Mouse (Mus musculus) splenic B cell, adult 2 months (primary cell): ENCODE measurements around the gene Zbtb6.

Source experiments
- DNase-seq: peaks from one replicate; pipeline ENCODE4 v3.0.0-alpha.2; 2011; ENCODE audit warnings: low read depth, low spot score
- H3K27me3 ChIP-seq: 2 replicates; pipeline ENCODE4 v1.6.1; 2012; ENCODE audit warnings: mild to moderate bottlenecking, low read length, moderate library complexity, mixed read lengths; ENCODE audit not compliant: control insufficient read depth, poor library complexity, insufficient read depth, severe bottlenecking
- H3K36me3 ChIP-seq: 2 replicates; pipeline ENCODE4 v1.6.1; 2012; ENCODE audit warnings: mild to moderate bottlenecking, low read length, moderate library complexity, mixed read lengths; ENCODE audit not compliant: control insufficient read depth, poor library complexity, insufficient read depth, severe bottlenecking

Gene Zbtb6

DNA sequence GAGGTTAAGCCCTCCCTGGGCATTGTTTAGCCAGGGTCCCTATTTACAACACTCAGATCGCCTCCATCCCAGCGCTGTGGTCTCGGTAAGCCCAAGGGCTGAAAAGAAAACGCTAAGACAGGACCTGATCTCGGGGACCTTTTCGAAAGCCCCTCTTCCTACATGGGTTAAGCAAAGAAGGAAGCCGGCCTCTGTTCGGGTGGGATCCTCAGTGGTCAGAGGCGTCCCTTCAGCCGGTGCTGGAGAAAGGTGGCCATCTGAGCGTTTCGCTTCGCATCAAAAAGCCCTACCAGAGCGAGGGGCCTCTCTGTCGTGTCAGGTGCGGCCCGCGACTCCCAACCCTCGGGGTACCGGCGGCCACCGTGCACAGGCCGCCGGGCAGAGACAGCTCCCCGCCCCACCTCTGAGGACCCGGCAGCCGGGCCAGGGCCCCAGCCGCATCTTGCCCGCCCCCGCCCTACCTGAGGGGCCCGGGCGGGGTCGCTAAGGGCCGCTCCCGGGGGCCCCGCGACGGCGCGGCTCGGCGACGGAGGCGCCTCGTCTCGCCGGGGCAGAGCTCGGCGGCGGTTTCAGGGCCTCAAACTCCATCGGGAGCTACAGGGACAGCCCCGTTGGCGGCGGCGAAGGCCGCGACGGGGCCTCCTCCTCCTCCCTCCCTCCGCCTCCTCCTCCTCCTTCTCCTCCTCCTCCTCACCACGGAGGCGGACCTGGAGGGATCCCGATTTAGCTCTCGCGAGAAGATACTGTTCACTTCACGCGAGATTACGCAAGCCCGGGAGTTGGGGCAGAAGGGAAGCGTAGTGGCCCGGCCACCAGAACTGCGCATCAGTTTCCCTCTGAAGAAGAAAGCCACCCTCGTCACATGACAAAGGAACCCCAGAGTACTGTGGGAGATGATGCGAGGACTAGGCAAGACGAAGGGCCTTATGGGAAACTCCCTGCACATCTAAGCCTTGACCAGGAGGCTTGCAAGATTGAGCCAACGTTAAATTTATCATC, 20.4 kb downstream of the Zbtb6 start, which contains the start of gene Rc3h2:
Gene Rc3h2 (minus strand): TSS at position 598 of the 999 bp plus-strand sequence.
- H3K36me3 ChIP-seq, result no peaks in the 10 kb centered on the region
- no peaks in the 10 kb centered on the region for H3K27me3 ChIP-seq
- peak; percentile 97 for DNase-seq

DNA sequence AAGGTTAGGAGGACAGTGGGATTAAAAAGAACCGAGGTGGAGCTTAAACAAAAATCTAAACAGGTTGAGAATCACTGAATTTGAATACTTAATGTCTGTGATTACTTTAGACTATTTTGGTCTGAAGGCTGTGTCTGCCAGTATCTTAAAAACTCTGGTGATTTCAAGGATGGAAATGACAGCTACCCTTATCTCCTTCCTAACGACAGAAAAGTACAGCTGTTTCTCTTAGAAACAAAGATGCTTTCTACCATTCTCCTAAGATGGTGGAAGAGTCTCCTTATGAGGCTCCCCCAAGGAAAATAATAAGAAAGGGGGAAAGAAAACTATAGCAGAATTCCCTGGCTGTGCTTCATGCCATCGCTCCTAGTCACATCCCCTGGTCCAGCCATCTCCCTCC, 21.1 kb downstream of the Zbtb6 start:
- no peak for DNase-seq
- H3K36me3 ChIP-seq, result no peaks in the 10 kb centered on the region
- no peaks in the 10 kb centered on the region for H3K27me3 ChIP-seq

DNA sequence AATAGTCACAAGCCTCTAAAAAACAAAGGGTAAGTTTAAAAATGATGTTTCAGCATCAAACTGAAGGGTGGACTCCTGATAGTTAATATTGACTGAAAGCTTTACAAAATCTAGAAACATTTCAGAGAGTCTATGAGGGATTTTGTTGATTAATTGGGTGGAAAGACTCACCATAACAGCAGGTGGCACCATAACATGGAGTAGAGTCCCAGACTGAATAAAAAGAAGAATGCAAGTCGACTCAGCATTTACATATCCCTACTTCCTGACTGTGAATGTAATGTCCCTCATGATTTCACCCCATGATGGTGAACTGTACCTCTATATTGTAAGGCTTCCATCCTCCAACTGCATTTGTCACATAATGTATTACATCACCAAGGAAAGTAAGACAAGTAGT, 47.4 kb downstream of the Zbtb6 start:
- peak; percentile 41 for DNase-seq
- no peaks in the 10 kb centered on the region for H3K27me3 ChIP-seq

DNA sequence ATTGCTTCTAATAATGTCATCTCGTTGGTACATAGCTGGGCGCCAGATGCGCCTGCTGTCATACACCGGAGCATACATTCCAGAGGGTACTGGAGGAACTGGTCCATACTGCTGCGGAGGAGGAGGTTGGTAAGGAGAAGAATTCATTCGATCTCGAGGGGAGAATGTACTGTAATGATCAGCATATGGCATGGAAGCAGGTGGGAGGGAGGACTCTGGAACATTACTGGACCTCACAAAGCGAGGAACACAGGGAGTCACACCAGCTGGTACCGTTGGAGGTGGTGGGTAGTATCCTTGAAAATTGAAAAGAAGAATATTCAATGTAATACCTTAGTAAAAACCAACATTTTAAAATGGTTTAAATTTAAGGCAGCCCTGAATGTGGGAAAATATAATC, 60.0 kb downstream of the Zbtb6 start:
- DNase-seq, result no peak

More for the DNA sequence above, 47.4 kb downstream of the Zbtb6 start:
- peaks cover 3% of the 10 kb centered on the region; the same call in 1 of the 2 replicates for H3K36me3 ChIP-seq

DNA sequence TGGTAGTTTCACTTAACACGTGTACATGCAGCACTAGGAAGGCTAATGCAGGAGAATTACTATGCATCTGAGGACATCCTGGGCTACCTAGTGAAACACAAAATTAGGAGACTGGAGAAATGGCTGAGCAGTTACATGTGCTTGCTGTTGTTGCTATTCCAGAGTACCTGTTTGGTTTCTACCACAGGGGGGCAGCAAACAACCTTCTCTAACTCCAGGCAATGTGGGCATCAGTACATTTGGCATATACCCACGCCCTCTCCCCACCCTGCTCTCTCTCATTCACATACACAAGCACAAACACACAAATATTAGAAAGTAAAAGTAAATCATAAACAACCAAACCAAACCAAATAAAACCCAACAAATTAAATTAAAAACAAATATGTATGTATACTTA, 62.8 kb downstream of the Zbtb6 start:
- DNase-seq, result peak; percentile 82
- H3K36me3 ChIP-seq, result peaks cover 5% of the 10 kb centered on the region; the same call in 1 of the 2 replicates
- H3K27me3 ChIP-seq, result no peaks in the 10 kb centered on the region

More for the DNA sequence above, 60.0 kb downstream of the Zbtb6 start:
- Histone ChIP-seq H3K36me3 (peaks cover 7% of the 10 kb centered on the region; the same call in 1 of the 2 replicates), H3K27me3 (no peaks in the 10 kb centered on the region)

DNA sequence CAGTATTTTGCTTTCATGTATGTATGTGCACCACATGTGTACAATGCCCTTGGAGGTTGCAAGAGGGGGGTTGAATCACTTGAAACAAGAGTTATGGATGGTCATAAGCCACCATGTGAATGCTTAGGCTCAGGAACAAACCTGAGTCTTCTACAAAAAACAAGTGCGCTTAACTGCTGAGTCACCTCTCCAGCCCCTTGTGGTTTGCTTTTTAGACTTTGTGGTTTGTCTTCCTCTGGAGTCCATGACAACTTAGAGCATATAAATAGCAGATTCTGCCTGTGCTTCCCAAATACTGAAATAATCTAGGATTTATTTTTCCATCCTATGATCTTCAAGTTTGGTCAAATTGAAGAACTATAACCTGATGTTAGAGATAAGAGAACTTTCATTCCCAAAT, 67.0 kb downstream of the Zbtb6 start:
- no peak for DNase-seq
- Histone ChIP-seq H3K36me3 (peaks cover 4% of the 10 kb centered on the region; the same call in 1 of the 2 replicates), H3K27me3 (no peaks in the 10 kb centered on the region)
